Mouse (Mus musculus): ENCODE data around the gene Heatr5a.

Gene Heatr5a

GRCm38 (mm10) chr12:51972269-51973065 lies 1.3 kb upstream of the Heatr5a start:
- no peak for DNase-seq (ENCODE audit: low read depth, low spot score)

- DNase-seq (ENCODE audit: low read depth, low spot score), result no peak
Measured at GRCm38 (mm10) chr12:51970352-51971069, 610 bp downstream of the Heatr5a start.

GRCm38 (mm10) chr12:51969876-51970275 lies 1.2 kb downstream of the Heatr5a start:
- DNase-seq (ENCODE audit: low read depth, low spot score), result no peak

GRCm38 (mm10) chr12:51969092-51969491 lies 2.0 kb downstream of the Heatr5a start:
- no peak for DNase-seq (ENCODE audit: low read depth, low spot score)

- DNase-seq (ENCODE audit: low read depth, low spot score), result no peak
Measured at GRCm38 (mm10) chr12:51967915-51968595, 3.1 kb downstream of the Heatr5a start.

GRCm38 (mm10) chr12:51957626-51958025 lies 13.5 kb downstream of the Heatr5a start:
- DNase-seq (ENCODE audit: low read depth, low spot score), result no peak

- DNase-seq (ENCODE audit: low read depth, low spot score), result no peak
Measured at GRCm38 (mm10) chr12:51952309-51952708, 18.8 kb downstream of the Heatr5a start.

GRCm38 (mm10) chr12:51947498-51947945 lies 23.6 kb downstream of the Heatr5a start:
- no peak for DNase-seq (ENCODE audit: low read depth, low spot score)

- DNase-seq (ENCODE audit: low read depth, low spot score), result no peak
Measured at GRCm38 (mm10) chr12:51945331-51945730, 25.8 kb downstream of the Heatr5a start.

- no peak for DNase-seq (ENCODE audit: low read depth, low spot score)
Measured at GRCm38 (mm10) chr12:51939848-51940247, 31.3 kb downstream of the Heatr5a start.

- DNase-seq (ENCODE audit: low read depth, low spot score), result no peak
Measured at GRCm38 (mm10) chr12:51937938-51938337, 33.2 kb downstream of the Heatr5a start.

GRCm38 (mm10) chr12:51929630-51930029 lies 41.5 kb downstream of the Heatr5a start:
- no peak for DNase-seq (ENCODE audit: low read depth, low spot score)

- DNase-seq (ENCODE audit: low read depth, low spot score), result no peak
Measured at GRCm38 (mm10) chr12:51917191-51917590, 53.9 kb downstream of the Heatr5a start.

GRCm38 (mm10) chr12:51914903-51915670 lies 56.0 kb downstream of the Heatr5a start:
- DNase-seq (ENCODE audit: low read depth, low spot score), result no peak

- no peak for DNase-seq (ENCODE audit: low read depth, low spot score)
Measured at GRCm38 (mm10) chr12:51909202-51909601, 61.9 kb downstream of the Heatr5a start.

- DNase-seq (ENCODE audit: low read depth, low spot score), result no peak
Measured at GRCm38 (mm10) chr12:51907543-51907942, 63.6 kb downstream of the Heatr5a start.

GRCm38 (mm10) chr12:51900551-51900950 lies 70.6 kb downstream of the Heatr5a start:
- no peak for DNase-seq (ENCODE audit: low read depth, low spot score)

GRCm38 (mm10) chr12:51896901-51897300 lies 74.2 kb downstream of the Heatr5a start:
- DNase-seq (ENCODE audit: low read depth, low spot score), result no peak

- DNase-seq (ENCODE audit: low read depth, low spot score), result no peak
Measured at GRCm38 (mm10) chr12:51888609-51889008, 82.5 kb downstream of the Heatr5a start.

GRCm38 (mm10) chr12:51887301-51888290 lies 83.5 kb downstream of the Heatr5a start:
- DNase-seq (ENCODE audit: low read depth, low spot score), result no peak

Measured in retina, postnatal 7 days (tissue).